Mouse (Mus musculus) kidney, adult 2 months (tissue): ENCODE results near the gene Akr1b8. TPM values are rescaled to one million over a fixed set of nuclear protein-coding genes. Genes with fewer than 3 reads are reported as not detected.

Experiments
- DNase-seq: peaks from one replicate; pipeline ENCODE4 v3.0.0; 2021
- H3K27ac ChIP-seq: fragments of 200-500 bp; 2 replicates; pipeline ENCODE4 v1.5.1; 2012; ENCODE audit warnings: low read depth, low read length, control low read depth, inconsistent platforms; ENCODE audit not compliant: insufficient read depth
- H3K27me3 ChIP-seq: fragments of 200-500 bp; replicated peaks from 2 replicates; pipeline ENCODE4 v1.6.1; 2012; ENCODE audit warnings: mild to moderate bottlenecking, moderate library complexity, low read length, inconsistent platforms; ENCODE audit not compliant: control insufficient read depth, insufficient read depth
- H3K36me3 ChIP-seq: fragments of 200-500 bp; 2 replicates; pipeline ENCODE4 v1.6.1; 2012; ENCODE audit warnings: mild to moderate bottlenecking, moderate library complexity, low read length, inconsistent platforms; ENCODE audit not compliant: control insufficient read depth, insufficient read depth
- H3K4me1 ChIP-seq: fragments of 200-500 bp; 2 replicates; pipeline ENCODE4 v1.6.1; 2011; ENCODE audit warnings: low read length; ENCODE audit not compliant: control insufficient read depth, insufficient read depth
- H3K4me3 ChIP-seq: fragments of 200-500 bp; 2 replicates; pipeline ENCODE4 v1.5.1; 2011; ENCODE audit warnings: mild to moderate bottlenecking, low read depth, low read length, control low read depth; ENCODE audit not compliant: insufficient read depth
- CTCF ChIP-seq: fragments of 200-500 bp; conservative IDR thresholded peaks from 2 replicates; pipeline ENCODE4 v1.5.1; 2011; ENCODE audit warnings: low read depth, mild to moderate bottlenecking, control low read depth, low read length, moderate library complexity, mixed read lengths; ENCODE audit not compliant: insufficient read depth, insufficient read length
- POLR2A ChIP-seq: fragments of 200-500 bp; IDR thresholded peaks from one replicate; pipeline ENCODE4 v1.6.1; 2011; ENCODE audit warnings: low read depth, low read length, control low read depth
- WGBS: fragments of 180-500 bp; shearing (Covaris S2); methylation state at CpG from one replicate; pipeline ENCODE4 v1.1.7; 2018; 5-methylcytosine and 5-hydroxymethylcytosine counted together
- polyA plus RNA-seq: library from polyadenylated mRNA; depleted of rRNA; stranded (reverse); fragments of >200 nt; gene quantifications from 2 replicates; pipeline ENCODE4 v1.2.3, GENCODE M21; 2012

Akr1b8 gene
- polyA plus RNA-seq, 1 experiment = 2.6 TPM

- Histone ChIP-seq H3K4me1 (no peaks in the 10 kb centered on the region), H3K4me3 (peak overlapping the region; percentile 64), H3K27ac (peak overlapping the region; percentile 36), H3K27me3 (no peaks in the 10 kb centered on the region), H3K36me3 (peaks cover 3% of the 10 kb centered on the region)
- DNase-seq = peak; percentile 80
- TF ChIP-seq CTCF = no peak
- TF ChIP-seq POLR2A = no peak
- WGBS = 4% methylated on average over 13 of the region's 13 CpGs
These were observed 30.9 kb downstream of the Akr1b8 start for GRCm38 (mm10) chr6:34384701-34385370.

GRCm38 (mm10) chr6:34388420-34389156 lies 34.7 kb downstream of the Akr1b8 start:
- Histone ChIP-seq H3K36me3 (peaks cover 9% of the 10 kb centered on the region), H3K27ac (no peak overlapping the region), H3K4me3 (no peak overlapping the region), H3K4me1 (no peaks in the 10 kb centered on the region), H3K27me3 (no peaks in the 10 kb centered on the region)
- 95% methylated on average over 4 of the region's 4 CpGs for whole genome bisulfite sequencing
- no peak for DNase-seq
- TF ChIP-seq POLR2A (no peak), CTCF (no peak)

GRCm38 (mm10) chr6:34395897-34396296 lies 42.0 kb downstream of the Akr1b8 start:
- 74% methylated on average over 5 of the region's 5 CpGs for WGBS

DNA sequence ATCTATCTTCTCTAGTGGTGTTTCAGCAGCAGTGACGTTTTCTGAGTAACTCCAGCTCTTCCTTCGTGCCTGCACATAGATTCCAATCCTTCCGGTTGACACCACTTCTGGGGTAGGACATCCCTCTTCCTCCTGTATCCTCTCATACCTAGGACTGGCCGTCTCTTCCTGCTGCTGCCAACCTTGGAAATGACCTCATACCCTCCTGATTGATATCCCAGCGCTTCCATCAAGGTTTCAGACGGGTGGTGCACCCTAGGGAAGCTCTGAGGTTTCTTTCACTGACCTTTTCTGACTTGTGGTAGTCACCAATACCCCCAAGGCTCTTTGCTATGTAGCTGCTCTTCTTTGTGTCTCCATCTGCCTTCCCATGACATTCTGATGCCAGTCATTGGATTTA lies 44.5 kb downstream of the Akr1b8 start:
- no peak for DNase-seq
- 85% methylated on average over 6 of the region's 6 CpGs for WGBS
- TF ChIP-seq CTCF (no peak), POLR2A (no peak)

More at GRCm38 (mm10) chr6:34395897-34396296, 42.0 kb downstream of the Akr1b8 start:
- DNase-seq = no peak
- H3K4me3 ChIP-seq = no peak overlapping the region
- TF ChIP-seq POLR2A (no peak), CTCF (no peak)
- H3K27me3 ChIP-seq = no peaks in the 10 kb centered on the region
- peaks cover 4% of the 10 kb centered on the region for H3K36me3 ChIP-seq
- H3K4me1 ChIP-seq = no peaks in the 10 kb centered on the region; the same call in 1 of the 2 replicates
- no peak overlapping the region for H3K27ac ChIP-seq

GRCm38 (mm10) chr6:34399606-34400220 lies 45.8 kb downstream of the Akr1b8 start:
- Histone ChIP-seq H3K36me3 (peaks cover 2% of the 10 kb centered on the region), H3K27me3 (no peaks in the 10 kb centered on the region), H3K4me1 (no peaks in the 10 kb centered on the region; the same call in 1 of the 2 replicates), H3K27ac (no peak overlapping the region), H3K4me3 (no peak overlapping the region)
- TF ChIP-seq CTCF = no peak
- no peak for TF ChIP-seq POLR2A
- DNase-seq = no peak
- WGBS = 89% methylated on average over 13 of the region's 13 CpGs

More for the DNA sequence above, 44.5 kb downstream of the Akr1b8 start:
- Histone ChIP-seq H3K4me3 (no peak overlapping the region), H3K27me3 (no peaks in the 10 kb centered on the region), H3K36me3 (peaks cover 3% of the 10 kb centered on the region), H3K27ac (no peak overlapping the region), H3K4me1 (no peaks in the 10 kb centered on the region; the same call in 1 of the 2 replicates)

- H3K4me1 ChIP-seq = no peaks in the 10 kb centered on the region; the same call in 1 of the 2 replicates
- peak; percentile 9 for DNase-seq
- WGBS = 75% methylated on average over 2 of the region's 2 CpGs
- no peak for TF ChIP-seq CTCF
- TF ChIP-seq POLR2A = no peak
- H3K27ac ChIP-seq = no peak overlapping the region
- H3K27me3 ChIP-seq = no peaks in the 10 kb centered on the region
- no peak overlapping the region for H3K4me3 ChIP-seq
- no peaks in the 10 kb centered on the region; the same call in 1 of the 2 replicates for H3K36me3 ChIP-seq
These were observed 46.8 kb downstream of the Akr1b8 start for GRCm38 (mm10) chr6:34400696-34401095.

- no peak overlapping the region for H3K4me3 ChIP-seq
- no peaks in the 10 kb centered on the region for H3K4me1 ChIP-seq
- 92% methylated on average over 4 of the region's 4 CpGs for WGBS
- H3K27ac ChIP-seq = no peak overlapping the region
- TF ChIP-seq CTCF (no peak), POLR2A (no peak)
- DNase-seq = no peak
- no peaks in the 10 kb centered on the region for H3K36me3 ChIP-seq
- no peaks in the 10 kb centered on the region for H3K27me3 ChIP-seq
These were observed 52.8 kb downstream of the Akr1b8 start for GRCm38 (mm10) chr6:34406746-34407145.
